Mouse (Mus musculus): ENCODE results near the gene Pdzrn4. TPM values are rescaled to one million over a fixed set of nuclear protein-coding genes. Genes with fewer than 3 reads are reported as not detected.

Gene Pdzrn4
- polyA plus RNA-seq, 1 experiment, result 2.1 TPM

GRCm38 (mm10) chr15:92752578-92752977, 355.9 kb downstream of the Pdzrn4 start:
- Histone ChIP-seq H3K27ac (ENCODE audit: insufficient read depth, low read length) (no peak overlapping the region), H3K4me1 (ENCODE audit: control insufficient read depth, insufficient read depth, low read length) (no peaks in the 10 kb centered on the region), H3K4me3 (replicated peaks; ENCODE audit: insufficient read depth, low read depth, low read length) (no peak overlapping the region), H3K27me3 (ENCODE audit: control insufficient read depth, insufficient read depth, low read length) (no peaks in the 10 kb centered on the region)
- no peak for DNase-seq
- 96% methylated on average over 13 of the region's 13 CpGs for WGBS
- TF ChIP-seq CTCF (IDR thresholded peaks at IDR 0.05; ENCODE audit: borderline replicate concordance, insufficient read depth, low read depth, low read length), result no peak
- no peak for TF ChIP-seq POLR2A (IDR thresholded peaks at IDR 0.05; ENCODE audit: borderline replicate concordance, insufficient read depth, low read length)

GRCm38 (mm10) chr15:92757085-92757903, 360.6 kb downstream of the Pdzrn4 start:
- Histone ChIP-seq H3K27me3 (ENCODE audit: control insufficient read depth, insufficient read depth, low read length) (no peaks in the 10 kb centered on the region), H3K4me3 (replicated peaks; ENCODE audit: insufficient read depth, low read depth, low read length) (no peak overlapping the region), H3K4me1 (ENCODE audit: control insufficient read depth, insufficient read depth, low read length) (no peaks in the 10 kb centered on the region), H3K27ac (ENCODE audit: insufficient read depth, low read length) (no peak overlapping the region)
- no peak for DNase-seq
- TF ChIP-seq POLR2A (IDR thresholded peaks at IDR 0.05; ENCODE audit: borderline replicate concordance, insufficient read depth, low read length) (no peak), CTCF (IDR thresholded peaks at IDR 0.05; ENCODE audit: borderline replicate concordance, insufficient read depth, low read depth, low read length) (no peak)
- 62% methylated on average over 17 of the region's 17 CpGs for WGBS

- WGBS, result 72% methylated on average over 8 of the region's 8 CpGs
- DNase-seq, result no peak
- TF ChIP-seq POLR2A (IDR thresholded peaks at IDR 0.05; ENCODE audit: borderline replicate concordance, insufficient read depth, low read length), result no peak
- no peak for TF ChIP-seq CTCF (IDR thresholded peaks at IDR 0.05; ENCODE audit: borderline replicate concordance, insufficient read depth, low read depth, low read length)
- H3K4me3 ChIP-seq (replicated peaks; ENCODE audit: insufficient read depth, low read depth, low read length), result no peak overlapping the region
- no peaks in the 10 kb centered on the region for H3K4me1 ChIP-seq (ENCODE audit: control insufficient read depth, insufficient read depth, low read length)
- no peaks in the 10 kb centered on the region for H3K27me3 ChIP-seq (ENCODE audit: control insufficient read depth, insufficient read depth, low read length)
- H3K27ac ChIP-seq (ENCODE audit: insufficient read depth, low read length), result no peak overlapping the region
Observed at GRCm38 (mm10) chr15:92759001-92759400, 362.3 kb downstream of the Pdzrn4 start.

GRCm38 (mm10) chr15:92763303-92763702, 366.6 kb downstream of the Pdzrn4 start:
- no peak for DNase-seq
- 92% methylated on average over 5 of the region's 5 CpGs for WGBS
- Histone ChIP-seq H3K4me1 (ENCODE audit: control insufficient read depth, insufficient read depth, low read length) (no peaks in the 10 kb centered on the region), H3K27ac (ENCODE audit: insufficient read depth, low read length) (no peak overlapping the region), H3K27me3 (ENCODE audit: control insufficient read depth, insufficient read depth, low read length) (no peaks in the 10 kb centered on the region), H3K4me3 (replicated peaks; ENCODE audit: insufficient read depth, low read depth, low read length) (no peak overlapping the region)
- TF ChIP-seq CTCF (IDR thresholded peaks at IDR 0.05; ENCODE audit: borderline replicate concordance, insufficient read depth, low read depth, low read length), result no peak
- no peak for TF ChIP-seq POLR2A (IDR thresholded peaks at IDR 0.05; ENCODE audit: borderline replicate concordance, insufficient read depth, low read length)

GRCm38 (mm10) chr15:92769535-92769934, 372.9 kb downstream of the Pdzrn4 start:
- Histone ChIP-seq H3K4me1 (ENCODE audit: control insufficient read depth, insufficient read depth, low read length) (no peaks in the 10 kb centered on the region), H3K27me3 (ENCODE audit: control insufficient read depth, insufficient read depth, low read length) (no peaks in the 10 kb centered on the region), H3K4me3 (replicated peaks; ENCODE audit: insufficient read depth, low read depth, low read length) (no peak overlapping the region), H3K27ac (ENCODE audit: insufficient read depth, low read length) (no peak overlapping the region)
- no peak for DNase-seq
- TF ChIP-seq POLR2A (IDR thresholded peaks at IDR 0.05; ENCODE audit: borderline replicate concordance, insufficient read depth, low read length), result no peak
- no peak for TF ChIP-seq CTCF (IDR thresholded peaks at IDR 0.05; ENCODE audit: borderline replicate concordance, insufficient read depth, low read depth, low read length)
- 52% methylated on average over 15 of the region's 15 CpGs for whole genome bisulfite sequencing

- Histone ChIP-seq H3K4me1 (ENCODE audit: control insufficient read depth, insufficient read depth, low read length) (no peaks in the 10 kb centered on the region), H3K27ac (ENCODE audit: insufficient read depth, low read length) (no peak overlapping the region), H3K4me3 (replicated peaks; ENCODE audit: insufficient read depth, low read depth, low read length) (no peak overlapping the region), H3K27me3 (ENCODE audit: control insufficient read depth, insufficient read depth, low read length) (no peaks in the 10 kb centered on the region; the same call in 1 of the 2 replicates)
- WGBS, result 82% methylated on average over 14 of the region's 14 CpGs
- DNase-seq, result no peak
- TF ChIP-seq CTCF (IDR thresholded peaks at IDR 0.05; ENCODE audit: borderline replicate concordance, insufficient read depth, low read depth, low read length) (no peak), POLR2A (IDR thresholded peaks at IDR 0.05; ENCODE audit: borderline replicate concordance, insufficient read depth, low read length) (no peak)
Observed at GRCm38 (mm10) chr15:92788036-92788435, 391.4 kb downstream of the Pdzrn4 start.

GRCm38 (mm10) chr15:92794275-92794674, 397.6 kb downstream of the Pdzrn4 start:
- H3K4me3 ChIP-seq (replicated peaks; ENCODE audit: insufficient read depth, low read depth, low read length), result no peak overlapping the region
- no peak for DNase-seq
- H3K27ac ChIP-seq (ENCODE audit: insufficient read depth, low read length), result no peak overlapping the region
- no peak for TF ChIP-seq CTCF (IDR thresholded peaks at IDR 0.05; ENCODE audit: borderline replicate concordance, insufficient read depth, low read depth, low read length)
- TF ChIP-seq POLR2A (IDR thresholded peaks at IDR 0.05; ENCODE audit: borderline replicate concordance, insufficient read depth, low read length), result no peak
- no peaks in the 10 kb centered on the region; the same call in 1 of the 2 replicates for H3K27me3 ChIP-seq (ENCODE audit: control insufficient read depth, insufficient read depth, low read length)
- WGBS, result 95% methylated on average over 3 of the region's 3 CpGs
- H3K4me1 ChIP-seq (ENCODE audit: control insufficient read depth, insufficient read depth, low read length), result no peaks in the 10 kb centered on the region

GRCm38 (mm10) chr15:92805934-92806333, 409.3 kb downstream of the Pdzrn4 start:
- H3K4me3 ChIP-seq (replicated peaks; ENCODE audit: insufficient read depth, low read depth, low read length), result no peak overlapping the region
- TF ChIP-seq POLR2A (IDR thresholded peaks at IDR 0.05; ENCODE audit: borderline replicate concordance, insufficient read depth, low read length), result no peak
- no peak for TF ChIP-seq CTCF (IDR thresholded peaks at IDR 0.05; ENCODE audit: borderline replicate concordance, insufficient read depth, low read depth, low read length)
- WGBS, result 4% methylated on average over 3 of the region's 3 CpGs
- H3K4me1 ChIP-seq (ENCODE audit: control insufficient read depth, insufficient read depth, low read length), result peaks cover 3% of the 10 kb centered on the region; the same call in 1 of the 2 replicates
- no peak overlapping the region for H3K27ac ChIP-seq (ENCODE audit: insufficient read depth, low read length)
- peak in 1 of 2 experiments; percentile 32 for DNase-seq
- no peaks in the 10 kb centered on the region; the same call in 1 of the 2 replicates for H3K27me3 ChIP-seq (ENCODE audit: control insufficient read depth, insufficient read depth, low read length)

All from cerebellum, adult 2 months (tissue).